Mouse (Mus musculus) kidney, adult 8-10 months (tissue): ENCODE measurements around the gene Fastkd1.
A peak's percentile ranks its signal among the peaks of the same experiment; 100 is the strongest.
"Not testable (repeated sequence)": the region's sequence is repeated elsewhere in the genome, so short reads cannot be mapped to it uniquely, and the experiment has no call there.

Experiments used
- DNase-seq, 2 experiments: peaks; one replicate each; pipeline ENCODE4 v3.0.0; 2022

Fastkd1 gene

DNA sequence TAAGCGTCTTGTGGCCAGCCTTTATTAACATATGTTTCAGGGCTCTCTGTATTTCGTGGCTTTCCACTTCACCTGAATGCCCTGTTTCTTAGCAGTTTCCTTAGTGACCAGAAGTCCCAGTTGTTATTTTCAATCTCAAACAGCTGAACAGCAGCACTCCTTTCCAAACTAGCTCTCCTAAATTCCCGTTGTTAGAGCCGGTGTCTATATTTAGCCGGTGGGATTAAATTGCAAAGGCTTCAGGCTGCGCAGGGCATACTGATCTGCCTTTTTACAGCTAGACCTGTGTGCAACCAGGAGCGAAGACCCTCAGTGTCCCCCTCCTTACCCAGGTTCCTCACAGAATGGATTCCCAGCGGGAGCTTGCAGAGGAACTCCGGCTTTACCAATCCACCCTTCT, 43.5 kb downstream of the Fastkd1 start, which contains the start of gene Klhl41:
Gene Klhl41, plus strand, starts transcription at position 268 of the 400 bp plus-strand sequence.
- DNase-seq = no peak

DNA sequence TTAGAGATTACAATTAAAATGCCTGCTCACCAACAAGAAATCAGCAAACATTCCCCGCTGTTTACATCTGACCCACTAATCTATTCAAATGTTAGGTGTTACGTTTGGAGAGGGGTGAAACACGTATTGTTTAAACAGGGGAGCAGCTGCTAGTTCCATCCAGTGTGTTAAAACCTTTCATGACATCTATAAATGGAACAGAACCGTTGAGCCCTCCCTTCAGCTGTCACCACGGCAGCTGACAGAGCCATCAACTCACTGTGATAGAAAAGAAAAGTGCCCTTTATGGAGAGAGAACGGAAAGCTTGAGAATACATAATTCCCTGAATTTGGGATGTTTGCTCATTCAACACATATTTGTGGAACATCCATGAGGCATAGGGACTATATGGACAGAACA, 44.9 kb downstream of the Fastkd1 start:
- DNase-seq = no peak

DNA sequence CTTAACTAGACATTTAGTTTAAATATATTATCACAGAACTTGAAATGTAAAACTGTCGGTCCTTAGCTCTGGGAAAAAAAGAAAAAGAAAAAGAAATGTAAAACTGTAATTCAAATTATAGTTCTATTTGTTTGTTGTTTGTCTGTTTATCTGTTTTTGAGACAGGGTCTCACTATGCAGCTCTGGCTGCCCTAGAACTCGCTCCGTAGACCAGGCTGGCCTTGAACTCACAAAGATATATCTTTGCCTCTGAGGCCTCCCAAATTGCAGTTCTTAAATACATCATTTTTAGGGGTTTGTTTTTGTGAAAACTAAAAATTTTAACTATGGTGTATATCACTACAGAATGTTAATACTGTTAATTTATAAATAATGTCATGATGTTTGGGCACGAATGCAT, 45.7 kb downstream of the Fastkd1 start:
- no peak for DNase-seq

DNA sequence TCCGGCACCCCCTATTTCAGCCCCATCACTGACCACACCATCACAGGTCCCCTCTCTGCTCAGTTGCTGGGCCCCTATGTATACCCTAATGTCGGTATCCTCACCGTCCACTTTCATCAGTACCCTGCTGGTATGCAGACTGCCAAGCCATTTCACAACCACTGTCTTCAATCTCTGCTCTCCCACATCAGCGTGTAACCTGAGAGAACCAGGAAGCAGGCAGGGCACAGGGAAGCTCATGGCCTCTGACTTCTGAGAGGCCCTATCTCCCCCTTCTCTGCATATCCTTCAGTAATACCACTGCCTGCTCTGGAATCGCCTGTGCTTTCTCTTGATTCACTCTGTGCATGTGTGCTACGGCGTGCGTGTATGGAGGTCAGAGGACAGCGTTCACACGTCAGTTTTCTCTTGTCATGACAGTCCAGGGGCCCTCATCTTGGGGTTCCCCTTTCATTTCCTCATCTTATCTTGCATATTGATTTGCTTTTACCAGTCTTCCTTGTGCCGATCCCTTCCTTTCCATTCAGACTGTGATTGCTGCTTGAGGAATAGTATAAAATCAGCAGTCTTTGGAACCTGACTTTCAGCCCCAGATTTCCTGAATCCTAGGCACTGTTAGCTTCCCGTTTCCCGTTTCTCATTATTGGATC, 49.4 kb downstream of the Fastkd1 start:
- no peak for DNase-seq

DNA sequence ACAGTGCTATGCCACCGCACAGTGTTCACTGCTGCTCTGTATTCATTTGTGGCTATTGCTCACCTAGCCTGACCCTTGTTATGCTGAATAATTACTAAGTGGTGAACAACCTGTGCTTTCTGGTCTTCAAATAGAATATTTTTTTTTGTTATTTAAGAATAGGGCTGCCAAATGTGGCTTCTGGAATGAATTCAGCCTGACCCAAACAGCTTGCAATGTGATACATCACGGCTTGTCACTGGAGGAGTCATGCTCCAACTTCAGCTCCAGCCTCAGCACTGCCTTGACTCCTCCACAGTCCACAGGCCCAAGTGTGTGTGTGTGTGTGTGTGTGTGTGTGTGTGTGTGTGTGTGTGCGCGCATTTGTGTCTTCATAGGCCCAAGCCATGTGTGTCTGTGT, 54.0 kb downstream of the Fastkd1 start:
- DNase-seq = no peak

DNA sequence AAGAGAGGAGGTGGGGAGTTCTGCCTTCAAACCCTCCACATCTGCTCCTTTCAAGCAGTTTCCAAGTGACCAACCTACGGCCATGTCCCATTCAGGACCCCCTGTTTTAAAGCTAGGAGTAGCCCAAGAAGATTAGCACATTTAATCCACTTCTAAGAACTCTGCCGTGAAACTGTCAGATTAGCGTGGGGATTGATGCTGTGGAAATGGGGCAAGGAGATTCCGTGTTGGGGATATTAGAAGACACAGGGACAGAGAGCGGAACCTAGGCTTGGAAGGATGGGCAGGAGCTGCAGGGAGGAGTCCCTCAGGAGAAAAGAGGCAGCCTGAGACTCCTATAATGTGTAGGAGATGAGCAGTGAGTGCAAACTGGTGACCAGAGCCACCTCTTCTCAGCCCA, 63.6 kb downstream of the Fastkd1 start:
- DNase-seq = no peak

DNA sequence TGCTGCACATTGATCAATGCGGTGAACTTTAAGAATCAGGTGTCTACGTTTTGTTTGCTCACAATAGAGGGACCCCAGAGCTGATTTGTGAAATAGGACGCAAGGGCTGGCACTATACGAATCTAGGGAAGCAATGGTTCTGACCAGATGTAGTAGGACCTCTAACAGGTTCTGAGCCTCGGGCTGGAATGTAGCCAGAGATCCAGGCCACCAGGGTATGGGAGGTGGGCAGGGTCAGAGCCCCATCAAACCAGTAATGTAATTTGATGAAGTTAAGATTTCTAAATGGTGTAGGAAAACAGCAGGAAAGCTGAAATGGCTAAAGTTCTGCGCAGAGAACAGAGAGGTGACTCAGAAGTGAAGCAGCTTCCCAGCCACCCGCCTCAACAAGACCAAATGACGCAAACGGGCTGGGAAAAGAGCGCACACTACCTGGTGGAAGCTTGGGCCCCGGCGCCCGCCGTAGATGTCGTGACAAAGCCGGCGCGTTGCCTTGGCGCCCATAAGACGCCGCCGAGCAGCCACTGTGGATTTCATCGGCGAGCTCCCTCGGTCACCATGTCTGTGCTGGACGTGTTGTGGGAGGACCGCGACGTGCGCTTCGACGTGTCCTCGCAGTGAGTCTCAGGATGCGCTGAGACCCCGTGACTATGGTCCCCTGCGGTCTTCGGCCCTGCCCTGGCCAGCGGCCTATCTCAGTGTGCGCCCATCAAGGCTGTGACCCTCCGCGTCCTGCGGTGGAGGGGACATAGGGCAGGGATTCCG, 66.4 kb downstream of the Fastkd1 start, which contains the start of gene Bbs5:
Gene Bbs5, plus strand, starts transcription at position 446 of the 765 bp plus-strand sequence.
- DNase-seq = peak; percentile 89 to 92

DNA sequence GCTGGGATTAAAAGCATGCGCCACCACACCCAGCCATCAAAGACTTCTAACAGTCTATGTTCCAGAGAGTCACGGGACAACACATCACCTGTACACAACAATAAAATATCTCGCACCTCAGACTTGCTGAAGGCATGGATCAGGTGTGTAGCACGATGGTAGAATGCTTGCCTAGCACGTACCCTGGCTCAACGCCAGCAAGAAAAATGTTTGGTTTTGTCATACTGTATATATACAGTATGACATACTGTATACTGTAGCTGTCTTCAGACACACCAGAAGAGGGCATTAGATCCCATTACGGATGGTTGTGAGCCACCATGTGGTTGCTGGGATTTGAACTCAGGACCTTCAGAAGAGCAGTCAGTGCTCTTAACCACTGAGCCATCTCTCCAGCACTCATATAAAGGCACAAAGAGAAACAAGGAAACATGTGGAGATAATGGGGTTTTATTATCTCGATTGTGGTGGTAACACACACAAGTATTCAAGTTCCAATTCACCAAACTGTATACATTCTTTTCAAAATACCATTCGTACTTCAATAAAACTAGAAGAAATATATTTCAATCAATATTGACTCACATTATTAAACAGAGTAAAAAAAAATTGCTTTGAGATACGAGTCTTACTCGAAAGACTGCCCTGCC, 68.2 kb downstream of the Fastkd1 start:
- DNase-seq = no peak

DNA sequence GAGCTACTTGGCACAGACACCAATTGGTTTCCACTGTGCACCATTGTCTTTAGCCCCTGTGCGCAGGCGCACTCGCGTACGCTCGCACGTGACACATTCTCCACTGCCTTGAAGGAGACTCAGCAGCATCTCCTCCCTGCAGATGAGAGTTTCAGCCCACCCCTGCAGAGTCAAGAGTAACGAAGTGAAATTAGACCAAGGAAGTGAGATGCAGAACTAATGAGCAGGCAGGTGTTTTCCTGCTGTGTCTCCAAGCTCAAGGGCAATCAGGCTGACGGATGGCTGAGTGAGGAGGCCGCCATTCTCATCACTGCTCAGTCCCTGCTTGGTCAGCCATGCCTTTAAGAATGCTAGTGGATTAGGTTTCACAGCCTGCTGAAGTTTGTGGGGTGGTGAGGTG, 73.2 kb downstream of the Fastkd1 start:
- DNase-seq = peak; percentile 56 to 57

DNA sequence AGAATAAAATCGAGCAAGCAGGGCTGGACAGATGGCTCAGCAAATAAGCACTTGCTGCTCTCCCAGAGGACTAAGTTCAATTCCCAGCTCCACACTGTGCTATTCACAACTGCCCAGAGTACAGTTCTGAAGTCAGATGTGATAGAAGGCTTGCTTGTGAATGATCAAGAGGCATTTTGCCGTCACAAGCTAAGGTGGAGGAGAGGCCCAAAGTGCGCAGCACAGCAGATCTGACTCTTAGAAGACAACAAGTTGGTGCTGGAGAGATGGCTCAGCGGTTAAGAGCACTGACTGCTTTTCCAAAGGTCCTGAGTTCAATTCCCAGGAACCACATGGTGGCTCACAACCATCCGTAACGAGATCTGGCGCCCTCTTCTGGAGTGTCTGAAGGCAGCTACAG, 75.3 kb downstream of the Fastkd1 start:
- DNase-seq = not testable (repeated sequence)
